Mouse (Mus musculus) liver, postnatal 0 days (tissue): Measurements from ENCODE around the gene Thsd7a.

Source experiments
- CTCF ChIP-seq: sonication (generic); IDR thresholded peaks from 2 replicates; pipeline ENCODE4 v1.5.1; 2016; ENCODE audit warnings: antibody characterized with exemption, low read depth
- EP300 ChIP-seq: IDR thresholded peaks from 2 replicates; pipeline ENCODE4 v1.6.1; 2016; ENCODE audit warnings: antibody characterized with exemption, low read depth, mild to moderate bottlenecking

GRCm38 (mm10) chr6:12381136-12381778 is 368.0 kb downstream of the Thsd7a start:
- TF ChIP-seq CTCF, result no peak
- no peak for TF ChIP-seq EP300
